Mouse (Mus musculus) spleen, embryonic (tissue): Measurements from ENCODE around the gene Gm10277.

ENCODE experiments used
- CTCF ChIA-PET: fragments of 350-600 bp; sonication (Branson Sonifier 250); formaldehyde crosslinking; loops from one replicate; lab custom pipeline; 2022; lab: Charles Lee

Gm10277 gene

DNA sequence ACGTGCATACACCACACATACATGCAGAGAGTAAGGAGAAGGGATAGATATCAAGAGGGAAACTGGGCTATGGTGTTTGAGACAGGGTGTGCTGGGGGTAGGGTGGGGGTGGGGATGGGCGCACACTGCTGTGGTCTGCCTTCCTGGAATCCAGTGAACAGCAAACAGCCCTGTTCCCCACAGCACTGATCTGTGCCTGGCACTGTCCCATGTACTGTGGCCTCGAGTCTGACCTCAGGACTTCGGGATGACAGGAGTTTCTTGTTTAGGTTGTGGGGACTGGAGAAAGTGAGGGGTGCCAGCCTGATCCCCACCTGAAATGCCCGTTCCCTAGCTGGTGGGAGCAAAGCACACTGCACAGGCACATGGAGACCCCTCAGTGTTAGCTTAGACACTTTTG lies at the start of gene Gm10277:
TSS of gene Gm10277 (minus strand) at position 41 of the 400 bp plus-strand sequence.
- CTCF ChIA-PET, result no interaction called here

- CTCF ChIA-PET, result no interaction called here
Measured at GRCm38 (mm10) chr11:77836751-77837150, 49.2 kb upstream of the Gm10277 start.

DNA sequence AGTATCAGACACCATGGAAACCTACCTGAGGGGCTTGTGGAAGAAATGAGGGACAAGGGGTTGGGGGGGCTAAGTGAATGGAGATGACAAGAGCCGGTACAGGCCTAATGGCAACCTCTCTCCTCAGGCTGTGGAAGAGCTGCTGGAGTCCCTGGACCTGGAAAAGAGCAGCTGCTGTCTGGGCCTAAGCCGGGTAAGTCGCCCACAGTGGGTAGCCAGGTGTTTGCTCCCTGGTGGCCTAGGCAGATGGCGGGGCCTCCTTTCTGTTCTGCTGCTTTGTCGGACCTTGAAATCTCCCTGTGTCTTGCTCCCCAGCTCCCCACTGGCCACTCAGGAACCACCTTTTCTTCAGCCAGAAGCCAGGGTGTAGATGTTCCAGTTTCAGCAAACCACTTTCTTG lies 48.7 kb upstream of the Gm10277 start:
- CTCF ChIA-PET, result no interaction called here

DNA sequence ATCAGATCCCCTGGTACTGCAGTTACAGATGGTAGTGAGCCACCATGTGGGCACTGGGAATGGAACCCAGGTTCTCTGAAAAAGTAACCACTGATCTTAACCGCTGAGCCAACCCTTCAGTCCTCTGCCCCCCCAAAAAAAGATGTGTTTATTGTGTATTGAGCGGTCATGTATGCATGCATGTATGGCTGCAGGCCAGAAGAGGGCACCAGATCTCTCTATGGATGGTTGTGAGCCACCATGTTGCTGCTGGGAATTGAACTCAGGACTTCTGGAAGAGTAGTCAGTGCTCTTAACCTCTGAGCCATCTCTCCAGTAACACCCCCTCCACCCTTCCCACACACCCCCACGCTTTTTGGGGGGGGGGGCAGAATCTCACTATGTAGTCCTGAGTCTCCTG lies 47.6 kb upstream of the Gm10277 start:
- CTCF ChIA-PET, result interaction anchor here (0.6 kb wide), 1 partner anchor 209 kb away, joined by 5 read pairs; no protein-coding TSS in a partner anchor

GRCm38 (mm10) chr11:77832541-77832940 lies 45.0 kb upstream of the Gm10277 start:
- CTCF ChIA-PET, result no interaction called here

DNA sequence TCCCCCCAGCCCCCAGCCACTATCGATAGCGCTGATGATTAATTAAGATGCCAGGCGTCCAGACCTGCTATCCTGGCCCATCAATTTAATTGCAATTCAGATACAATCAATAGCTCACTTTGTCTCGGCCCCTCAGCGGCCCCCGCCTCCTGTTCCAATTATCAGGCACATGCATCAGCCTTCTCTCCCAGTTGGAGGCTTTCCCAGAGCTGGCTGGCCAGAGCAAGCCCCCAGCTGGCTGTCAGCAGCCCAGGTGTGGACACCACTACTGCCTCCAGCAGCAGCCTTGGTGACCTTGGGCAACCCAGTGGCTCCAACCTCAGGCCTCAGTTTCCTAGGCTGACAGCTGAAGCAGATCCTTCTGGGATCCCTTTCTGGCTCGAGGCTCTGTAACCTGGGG lies 43.3 kb upstream of the Gm10277 start:
- CTCF ChIA-PET, result interaction anchor here (1.3 kb wide), 1 partner anchor 127 kb away, joined by 7 read pairs; no protein-coding TSS in a partner anchor

GRCm38 (mm10) chr11:77829043-77829841 lies 41.7 kb upstream of the Gm10277 start:
- CTCF ChIA-PET, result no interaction called here

- CTCF ChIA-PET, result no interaction called here
Measured at GRCm38 (mm10) chr11:77828163-77828562, 40.6 kb upstream of the Gm10277 start.

GRCm38 (mm10) chr11:77827241-77827995 lies 39.9 kb upstream of the Gm10277 start:
- CTCF ChIA-PET, result interaction anchor here (1.0 to 1.7 kb wide), 2 partner anchors 138 to 139 kb away, joined by 3 to 8 read pairs; no protein-coding TSS in a partner anchor

- CTCF ChIA-PET, result interaction anchor here (1.0 to 1.7 kb wide), 2 partner anchors 139 to 141 kb away, joined by 3 to 8 read pairs; no protein-coding TSS in a partner anchor
Measured at GRCm38 (mm10) chr11:77826311-77826710, 38.8 kb upstream of the Gm10277 start.

GRCm38 (mm10) chr11:77825853-77826252 lies 38.3 kb upstream of the Gm10277 start:
- CTCF ChIA-PET, result interaction anchor here (0.6 to 1.7 kb wide), 2 partner anchors 138 to 141 kb away, joined by 3 to 8 read pairs; no protein-coding TSS in a partner anchor

GRCm38 (mm10) chr11:77822781-77823180 lies 35.2 kb upstream of the Gm10277 start:
- CTCF ChIA-PET, result interaction anchor here (0.7 to 0.8 kb wide), 2 partner anchors 11 to 739 kb away, joined by 5 to 9 read pairs; no protein-coding TSS in a partner anchor

DNA sequence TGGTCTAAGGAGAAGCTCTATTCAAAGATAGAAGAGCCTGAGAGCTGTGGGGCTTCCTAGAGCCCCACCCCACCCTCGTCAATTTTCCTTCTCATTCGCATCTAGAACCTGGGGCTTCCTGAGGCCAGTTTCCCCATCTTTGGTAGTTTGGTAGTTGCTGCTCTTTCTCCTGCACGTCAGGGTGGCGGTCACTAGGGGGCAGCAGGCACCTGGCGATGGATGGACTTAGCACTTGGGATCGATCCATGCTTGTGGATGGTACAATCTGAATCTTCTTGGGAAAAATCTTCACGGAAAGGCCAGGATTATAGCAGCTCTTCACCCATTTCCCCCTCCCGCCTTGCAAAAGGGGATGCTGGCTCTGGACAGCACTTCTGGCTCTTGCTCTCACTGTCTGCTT lies 34.1 kb upstream of the Gm10277 start:
- CTCF ChIA-PET, result interaction anchor here (0.7 to 0.8 kb wide), 2 partner anchors 19 to 353 kb away, joined by 5 to 14 read pairs; no protein-coding TSS in a partner anchor

DNA sequence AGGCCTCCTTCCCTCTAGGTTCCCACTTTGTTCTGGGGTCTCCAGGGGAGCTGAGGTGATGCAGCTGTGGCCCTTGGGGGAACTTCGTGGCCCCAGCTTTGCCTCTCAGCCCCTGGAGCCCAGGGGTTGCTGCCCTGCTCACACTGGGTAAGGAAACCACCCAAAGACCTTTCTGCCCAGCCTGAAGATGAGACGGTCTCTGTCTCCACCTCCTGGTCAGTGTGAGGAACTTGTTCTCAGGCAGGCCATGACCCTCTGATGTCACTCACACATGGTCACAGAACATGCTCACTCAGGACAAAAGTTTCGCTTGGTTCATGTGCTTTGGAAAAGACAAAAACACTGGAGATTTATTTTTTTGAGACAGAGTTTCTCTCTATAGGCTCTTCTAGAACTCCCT lies 28.5 kb upstream of the Gm10277 start:
- CTCF ChIA-PET, result interaction anchor here (1.7 kb wide), 1 partner anchor 53 kb away, joined by 5 read pairs; the partner anchor contains the start of gene Myo18a

- CTCF ChIA-PET, result interaction anchor here (0.5 to 0.7 kb wide), 3 partner anchors 76 to 170 kb away, joined by 3 to 16 read pairs (median 5); no protein-coding TSS in a partner anchor
Measured at GRCm38 (mm10) chr11:77813969-77814368, 26.4 kb upstream of the Gm10277 start.

GRCm38 (mm10) chr11:77810018-77810417 lies 22.5 kb upstream of the Gm10277 start:
- CTCF ChIA-PET, result interaction anchor here (0.6 kb wide), 1 partner anchor 159 kb away, joined by 3 read pairs; no protein-coding TSS in a partner anchor

DNA sequence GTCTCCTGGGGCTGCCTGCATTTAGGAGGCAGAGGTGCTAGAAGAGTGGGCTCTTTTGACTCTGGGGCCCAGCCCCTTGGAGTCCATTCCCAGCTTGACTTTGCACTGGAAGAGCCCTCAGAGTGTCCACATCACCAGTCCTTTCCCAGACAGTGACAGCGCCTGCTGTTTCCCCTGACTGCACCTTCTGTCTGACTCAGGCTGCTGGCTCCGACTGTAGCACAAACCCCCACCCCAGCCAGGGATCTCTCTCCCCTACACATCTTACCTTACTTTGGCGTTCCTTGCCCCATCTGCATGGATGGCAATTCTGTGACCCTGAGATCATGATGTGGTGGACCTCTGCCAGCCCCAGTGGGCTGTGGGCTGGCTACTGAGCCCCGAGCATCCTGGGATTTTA lies 21.7 kb upstream of the Gm10277 start:
- CTCF ChIA-PET, result interaction anchor here (0.5 kb wide), 1 partner anchor 310 kb away, joined by 5 read pairs; no protein-coding TSS in a partner anchor

- CTCF ChIA-PET, result interaction anchor here (1.4 kb wide), 1 partner anchor 13 kb away, joined by 3 read pairs; no protein-coding TSS in a partner anchor
Measured at GRCm38 (mm10) chr11:77808051-77808465, 20.5 kb upstream of the Gm10277 start.

GRCm38 (mm10) chr11:77806855-77807254 lies 19.3 kb upstream of the Gm10277 start:
- CTCF ChIA-PET, result interaction anchor here (1.4 kb wide), 1 partner anchor 12 kb away, joined by 3 read pairs; no protein-coding TSS in a partner anchor

DNA sequence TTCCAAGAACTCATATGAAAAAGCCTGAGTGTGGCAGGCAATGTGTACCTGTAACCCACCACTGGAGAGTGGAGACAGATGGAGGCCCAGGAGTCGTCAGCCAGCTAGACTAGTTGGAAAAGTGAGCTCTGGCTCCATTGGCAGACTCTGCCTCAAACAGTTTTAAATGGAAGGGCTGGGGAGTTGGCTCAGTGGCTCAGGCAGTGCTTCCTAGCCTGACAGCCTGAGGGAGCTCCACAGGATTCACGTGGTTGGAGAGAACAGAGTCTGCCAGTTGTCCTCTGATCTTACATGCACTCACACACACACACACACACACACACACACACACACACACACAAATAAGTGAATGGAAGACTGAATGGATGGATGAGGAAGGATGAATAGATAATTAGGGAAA lies 18.7 kb upstream of the Gm10277 start:
- CTCF ChIA-PET, result interaction anchor here (0.6 kb wide), 1 partner anchor 1269 kb away, joined by 3 read pairs; no protein-coding TSS in a partner anchor

GRCm38 (mm10) chr11:77802341-77802865 lies 14.9 kb upstream of the Gm10277 start:
- CTCF ChIA-PET, result interaction anchor here (0.6 to 0.7 kb wide), 3 partner anchors 20 to 169 kb away, joined by 3 to 14 read pairs (median 5); no protein-coding TSS in a partner anchor
